16 mouse cellular contexts compared by ENCODE assay signal in genomic region chr3:107469059-107469458, GRCm38 (mm10). TPM values are rescaled to one million over a fixed set of nuclear protein-coding genes. Genes with fewer than 3 reads are reported as not detected.
A peak's percentile ranks its signal among the peaks of the same experiment; 100 is the strongest.
DNase-seq lines count a peak whose midpoint lies in the region.
"Had no signal": no experiment of that assay in that cellular context is flagged by ENCODE, and none has a peak within 500 bp of the region (broad histone marks: within the 10 kb centered on the region; RNA-seq: fewer than 3 reads in every experiment).

No protein-coding gene starts in this region.

- peak; percentile 49 to 73 for DNase-seq in left cerebral cortex, postnatal 14 days (ENCODE audit: low spot score in 2 of 2)
- DNase-seq in left cerebral cortex, postnatal 4 days, result no peak
- DNase-seq in testis, postnatal 10 days (ENCODE audit: low spot score), result peak; percentile 42
- DNase-seq in testis, postnatal 14 days (ENCODE audit: low spot score), result no peak
- DNase-seq in right cerebral cortex, postnatal 14 days, result peak; percentile 63
- DNase-seq in kidney, postnatal 10 days, result no peak
- DNase-seq: adrenal gland, adult 2 months; adrenal gland, postnatal 36 days; cerebellum, adult 11 months; cerebellum, adult 8-10 months; cerebellum, postnatal 14 days; forebrain, postnatal 0 days; gastrocnemius, postnatal 36 days; heart, adult 11 months; heart, postnatal 36 days had no signal

- intact Hi-C loops in left cerebral cortex, postnatal 14 days (cut with DNase I), result loop anchor here (10.0 kb wide), 1 partner anchor 264 kb away; no protein-coding TSS in a partner anchor
- intact Hi-C loops in left cerebral cortex, postnatal 4 days (cut with DNase I), result loop anchor here (10.0 kb wide), 2 partner anchors 234 to 564 kb away; partner anchors contain the start of genes A630076J17Rik and Prok1

RNA-seq across cellular contexts. Expression of gene Kcnc4, which starts 9.7 kb away (rescaled TPM):
- total RNA-seq in left cerebral cortex, postnatal 14 days (2021), result 10 to 100 TPM; 61.7 to 74.6 TPM
- total RNA-seq in left cerebral cortex, postnatal 4 days (2021), result 10 to 100 TPM; 21.2 to 25.8 TPM
- total RNA-seq: common myeloid progenitor, adult 5-6 weeks had no signal

RNA-seq across cellular contexts. Expression of gene Slc6a17, which starts 48.8 kb away (rescaled TPM):
- 100 to 1,000 TPM; 365 to 381 TPM for total RNA-seq in left cerebral cortex, postnatal 14 days (2021)
- total RNA-seq in left cerebral cortex, postnatal 4 days (2021), result 100 to 1,000 TPM; 152 to 153 TPM
- total RNA-seq: common myeloid progenitor, adult 5-6 weeks had no signal

Comparison
In these comparisons a context has a peak if more than half of its experiments do, and no peak if none do; other contexts are left out.
1. DNase-seq: peak in left cerebral cortex, postnatal 14 days (2 of 2), testis, postnatal 10 days (single experiment) and right cerebral cortex, postnatal 14 days (single experiment); none in left cerebral cortex, postnatal 4 days (single experiment), testis, postnatal 14 days (single experiment) and kidney, postnatal 10 days (single experiment).